Mouse (Mus musculus) liver, embryonic 14.5 days (tissue): ENCODE measurements around the gene St5.

Experiments
- CTCF ChIP-seq: IDR thresholded peaks from 2 replicates; pipeline ENCODE4 v1.5.1; 2016; ENCODE audit warnings: antibody characterized with exemption, low read depth, control low read depth
- EP300 ChIP-seq: IDR thresholded peaks from 2 replicates; pipeline ENCODE4 v1.6.1; 2016; ENCODE audit warnings: antibody characterized with exemption, low read depth

GRCm38 (mm10) chr7:109620967-109621366, 82.4 kb downstream of the St5 start:
- TF ChIP-seq CTCF (no peak), EP300 (no peak)
